Mouse (Mus musculus) spleen, postnatal 4 days (tissue): ENCODE results near the gene Ruvbl2.
"Not testable (repeated sequence)": the region's sequence is repeated elsewhere in the genome, so short reads cannot be mapped to it uniquely, and the experiment has no call there.

Source experiments
- DNase-seq, 2 experiments: peaks; one replicate each; pipeline ENCODE4 v3.0.0; 2022; ENCODE audit warnings: low spot score in 2 of 2

The Ruvbl2 gene

GRCm38 (mm10) chr7:45437521-45438276, at the start of gene Ruvbl2:
Gene Ruvbl2 (minus strand): TSS chr7:45438096.
- no peak for DNase-seq

GRCm38 (mm10) chr7:45486761-45487415, 49.0 kb upstream of the Ruvbl2 start, which contains the start of gene Gm45808:
Gene Gm45808 (minus strand): TSS chr7:45486811.
- DNase-seq, result no peak

- DNase-seq, result no peak
Measured at GRCm38 (mm10) chr7:45486158-45486557, 48.3 kb upstream of the Ruvbl2 start.

- DNase-seq, result not testable (repeated sequence)
Measured at GRCm38 (mm10) chr7:45484985-45485384, 47.1 kb upstream of the Ruvbl2 start.

GRCm38 (mm10) chr7:45482166-45482565, 44.3 kb upstream of the Ruvbl2 start:
- no peak for DNase-seq

DNA sequence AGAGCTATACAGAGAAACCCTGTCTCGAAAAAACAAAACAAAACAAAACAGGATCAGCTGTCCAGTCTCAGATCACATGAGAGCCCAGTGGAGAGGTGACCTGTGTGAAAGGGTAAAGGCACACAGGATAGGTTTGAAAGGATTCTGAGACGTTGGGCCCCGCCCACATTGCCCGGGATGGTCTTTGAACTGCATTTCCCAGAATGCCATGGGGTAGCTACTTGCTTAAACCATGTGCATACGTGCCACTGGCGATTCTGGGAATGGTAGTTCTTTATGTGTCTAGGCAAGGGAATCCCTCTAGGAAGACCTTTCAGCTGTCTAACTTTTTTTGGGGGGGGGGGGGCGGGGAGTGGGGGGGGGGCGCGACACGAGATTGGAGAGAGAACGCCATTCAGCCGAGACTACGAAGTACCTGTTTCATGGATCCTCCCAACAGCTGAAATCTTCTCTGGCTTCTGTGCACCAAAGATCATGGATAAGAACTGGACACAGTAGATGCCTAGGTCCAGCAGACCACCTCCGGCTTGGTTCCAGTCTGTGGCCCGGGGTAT, 43.6 kb upstream of the Ruvbl2 start, which contains the start of gene Tulp2:
Gene Tulp2, plus strand, starts transcription at position 504 of the 554 bp plus-strand sequence.
- peak; percentile 71 to 78 for DNase-seq

DNA sequence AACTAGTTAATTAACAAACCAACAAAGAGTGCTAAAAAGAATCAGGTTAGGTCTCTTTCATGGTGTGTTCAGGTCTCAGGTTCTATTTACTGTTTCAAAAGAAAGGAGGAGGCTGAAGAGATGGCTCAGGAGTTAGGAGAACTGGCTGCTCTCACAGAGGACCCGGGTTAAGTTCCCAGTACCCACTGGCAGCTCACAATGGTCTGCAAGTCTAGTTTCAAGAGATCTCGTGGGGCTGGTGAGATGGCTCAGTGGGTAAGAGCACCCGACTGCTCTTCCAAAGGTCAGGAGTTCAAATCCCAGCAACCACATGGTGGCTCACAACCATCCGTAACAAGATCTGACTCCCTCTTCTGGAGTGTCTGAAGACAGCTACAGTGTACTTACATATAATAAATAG, 42.4 kb upstream of the Ruvbl2 start:
- not testable (repeated sequence) for DNase-seq

DNA sequence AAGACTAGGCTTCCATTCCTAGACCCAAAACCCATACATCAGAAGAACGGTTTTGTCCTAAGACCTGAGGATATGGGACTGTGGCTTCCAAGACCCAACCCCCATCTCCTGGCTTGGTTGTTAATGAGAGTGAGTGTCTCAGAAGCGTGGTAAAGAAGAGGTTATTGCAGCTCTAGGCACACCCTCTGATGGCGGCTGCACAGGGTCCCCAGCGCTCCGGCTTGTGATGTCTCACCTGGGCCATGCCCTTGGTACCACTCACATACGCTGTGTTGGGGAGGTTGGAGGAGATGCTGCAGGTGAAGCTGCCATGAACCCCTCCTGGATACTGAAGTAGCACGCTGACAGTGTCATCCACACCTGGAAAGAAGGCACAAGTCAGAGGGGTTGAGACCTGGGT, 40.9 kb upstream of the Ruvbl2 start:
- DNase-seq, result no peak

GRCm38 (mm10) chr7:45477003-45477402, 39.1 kb upstream of the Ruvbl2 start:
- DNase-seq, result peak; percentile 64 to 79

DNA sequence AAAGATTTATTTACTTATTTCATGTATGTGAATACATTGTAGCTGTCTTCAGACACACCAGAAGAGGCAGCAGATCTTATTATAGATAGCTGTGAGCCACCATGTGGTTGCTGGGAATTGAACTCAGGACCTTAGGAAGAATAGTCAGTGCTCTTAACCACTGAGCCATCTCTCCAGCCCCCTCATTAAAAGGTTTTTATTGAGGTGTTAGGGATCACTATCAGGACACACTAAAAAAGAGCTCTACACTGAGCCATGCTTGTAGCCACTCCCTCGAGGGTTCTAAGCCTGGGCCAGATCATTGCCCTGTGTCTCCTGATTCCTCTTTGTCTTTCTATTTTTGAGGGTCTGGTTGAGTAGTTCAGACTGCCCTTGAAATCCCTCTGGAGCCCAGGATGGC, 38.6 kb upstream of the Ruvbl2 start:
- DNase-seq, result no peak

DNA sequence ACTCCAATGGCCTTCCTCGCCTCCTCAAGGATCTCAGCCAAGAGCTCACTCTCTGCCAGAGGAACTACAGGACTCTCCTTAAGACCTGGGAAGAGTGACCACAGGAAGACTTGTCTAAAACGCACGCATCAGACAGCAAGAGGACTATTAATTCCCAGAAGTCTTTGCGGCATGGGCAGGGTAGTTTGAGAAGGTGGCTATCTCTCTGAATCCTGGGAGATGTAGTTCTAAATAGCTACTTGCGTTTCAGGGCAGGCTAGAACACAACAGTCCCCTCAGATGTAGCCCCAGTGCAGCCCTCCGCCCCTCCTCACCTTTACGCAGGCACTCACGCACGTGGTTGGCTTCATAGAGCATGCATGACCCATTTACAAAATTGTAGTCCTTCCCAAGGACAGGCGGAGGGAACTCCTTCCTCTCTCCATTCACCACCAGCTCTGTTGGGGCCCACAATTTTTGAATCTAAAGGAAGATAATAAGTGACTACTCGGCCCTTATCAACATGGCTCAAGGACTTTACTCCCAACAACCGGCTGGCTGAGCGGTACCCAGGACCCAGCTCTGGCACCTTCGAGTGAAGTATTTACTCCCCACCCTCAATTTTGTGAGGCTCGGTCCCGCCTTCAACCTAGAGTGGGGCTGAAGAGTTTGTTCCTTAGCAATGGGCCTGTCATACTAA, 37.5 kb upstream of the Ruvbl2 start:
- no peak for DNase-seq

GRCm38 (mm10) chr7:45470869-45471268, 33.0 kb upstream of the Ruvbl2 start:
- peak; percentile 76 to 88 for DNase-seq

- DNase-seq, result no peak
Measured at GRCm38 (mm10) chr7:45467090-45467670, 29.3 kb upstream of the Ruvbl2 start.

DNA sequence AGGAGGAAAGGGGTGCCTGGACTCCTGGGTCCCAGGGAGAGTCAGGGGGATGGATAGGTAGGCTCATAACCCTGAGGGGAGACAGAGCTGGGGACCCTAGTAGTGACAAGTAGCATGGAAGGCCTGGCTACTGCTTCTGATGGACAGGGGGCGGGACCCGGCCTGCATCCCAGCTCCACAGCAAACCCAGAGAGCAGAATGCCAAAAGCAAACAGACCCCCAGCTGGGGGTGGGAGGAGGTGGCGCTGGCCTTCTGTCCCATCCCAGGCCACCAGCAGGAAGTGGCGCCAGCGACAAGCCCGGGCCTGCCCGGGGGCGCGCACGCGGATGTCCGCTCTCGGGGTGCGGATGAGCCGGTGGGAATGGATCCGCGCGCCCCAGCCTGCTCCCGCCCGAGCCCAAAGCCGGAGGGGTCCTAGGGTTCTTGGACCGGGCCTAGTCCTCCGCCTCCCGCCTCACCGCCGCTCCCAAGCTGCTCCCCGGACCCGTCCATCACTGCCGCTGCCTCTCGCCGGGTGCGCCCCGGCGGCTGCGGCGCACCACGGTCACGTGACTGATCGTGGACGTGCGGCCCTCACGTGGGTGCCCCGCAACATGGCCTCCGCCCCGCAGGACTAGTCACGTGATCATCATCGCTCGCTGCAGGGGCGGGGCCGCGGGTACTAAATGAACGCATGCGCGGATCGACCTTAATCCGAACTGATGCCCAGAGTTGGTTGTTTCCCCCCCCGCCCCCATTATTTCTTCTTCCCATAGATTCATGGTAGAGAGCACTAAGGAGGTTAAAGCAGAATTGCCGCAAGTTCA, 28.6 kb upstream of the Ruvbl2 start, which contains the start of gene Bax:
Gene Bax, minus strand, starts transcription at position 616 of the 807 bp plus-strand sequence.
- peak; percentile 93 to 96 for DNase-seq

- no peak for DNase-seq
Measured at GRCm38 (mm10) chr7:45465549-45465948, 27.7 kb upstream of the Ruvbl2 start.

GRCm38 (mm10) chr7:45465112-45465511, 27.2 kb upstream of the Ruvbl2 start:
- no peak for DNase-seq

DNA sequence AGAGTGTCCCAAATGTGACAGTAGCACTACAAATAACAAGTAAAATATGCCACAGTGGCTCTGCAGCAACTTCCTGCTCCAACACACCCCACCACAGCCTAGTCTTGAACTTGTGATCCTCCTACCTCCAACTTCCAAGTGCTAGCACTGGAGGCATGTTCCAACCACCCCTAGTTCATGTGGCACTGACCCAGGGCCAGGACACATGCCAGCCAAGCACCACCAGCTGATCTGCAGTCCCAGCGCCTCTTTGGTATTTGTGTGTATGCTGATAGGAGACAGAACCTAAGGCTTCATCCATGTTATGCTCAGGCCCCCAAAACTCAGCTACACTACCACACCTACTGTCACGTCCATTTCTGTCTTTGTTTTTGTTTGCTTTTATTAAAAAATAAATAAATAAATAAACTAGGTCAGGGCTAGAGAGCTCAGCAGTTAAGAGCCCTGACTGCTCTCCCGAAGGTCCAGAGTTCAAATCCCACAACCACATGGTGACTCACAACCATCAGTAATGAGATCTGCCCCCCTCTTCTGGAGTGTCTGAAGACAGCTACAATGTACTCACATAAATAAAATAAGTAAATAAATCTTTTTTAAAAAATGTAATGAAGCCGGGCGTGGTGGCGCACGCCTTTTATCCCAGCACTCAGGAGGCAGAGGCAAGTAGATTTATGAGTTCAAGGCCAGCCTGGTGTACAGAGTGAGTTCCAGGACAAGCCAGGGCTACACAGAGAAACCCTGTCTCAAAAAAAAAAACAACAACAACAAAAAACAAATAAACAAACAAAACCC, 26.3 kb upstream of the Ruvbl2 start:
- no peak for DNase-seq

DNA sequence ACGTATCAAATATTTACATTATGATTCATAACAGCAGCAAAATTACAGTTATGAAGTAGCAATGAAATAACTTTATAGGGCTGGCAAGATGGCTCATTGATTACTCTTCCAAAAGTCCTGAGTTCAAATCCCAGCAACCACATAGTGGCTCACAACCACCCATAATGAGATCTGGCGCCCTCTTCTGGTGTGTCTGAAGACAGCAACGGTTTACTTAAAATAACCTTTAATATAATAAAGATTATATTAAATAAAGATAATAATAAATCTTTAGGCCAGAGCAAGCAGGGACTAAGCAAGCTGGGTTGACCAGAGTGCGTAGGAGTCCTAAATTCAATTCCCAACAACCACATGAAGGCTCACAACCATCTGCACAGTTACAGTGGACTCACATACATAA, 25.0 kb upstream of the Ruvbl2 start:
- not testable (repeated sequence) for DNase-seq

DNA sequence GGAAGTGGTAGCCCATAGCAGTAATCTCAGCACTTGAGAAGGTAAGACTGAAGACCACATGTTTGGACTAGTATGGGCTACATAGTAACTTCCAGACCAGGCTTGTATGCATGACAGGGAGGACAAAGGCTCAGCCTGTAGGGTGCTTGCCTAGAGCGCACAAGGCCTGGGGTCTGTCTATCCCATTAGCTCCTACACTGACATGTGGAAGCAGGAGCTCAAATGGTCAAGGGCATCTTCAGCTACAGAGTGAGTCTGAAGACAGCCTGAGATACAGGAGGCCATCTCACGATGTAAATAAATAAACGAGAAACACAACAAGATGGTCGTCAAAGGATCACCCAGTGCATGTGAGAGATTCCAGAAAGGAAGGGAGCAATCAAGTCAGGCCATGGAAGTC, 24.4 kb upstream of the Ruvbl2 start:
- DNase-seq, result peak in 1 of 2 experiments; percentile 48

DNA sequence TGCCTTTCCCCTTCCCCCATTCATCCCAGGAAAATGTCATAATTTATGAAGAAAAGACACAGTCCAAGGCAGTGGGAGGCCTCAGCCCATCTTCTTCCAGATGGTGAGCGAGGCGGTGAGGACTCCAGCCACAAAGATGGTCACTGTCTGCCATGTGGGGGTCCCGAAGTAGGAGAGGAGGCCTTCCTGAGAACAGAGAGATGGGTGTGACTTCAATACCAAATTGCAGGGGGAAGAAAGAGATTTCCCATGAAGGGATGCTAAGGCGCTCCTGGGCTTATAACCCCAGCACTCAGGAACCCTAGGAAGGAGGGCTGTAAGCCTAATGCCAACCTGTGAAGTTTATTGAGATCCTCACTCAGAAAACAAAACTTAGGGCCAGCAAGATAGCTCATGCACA, 23.9 kb upstream of the Ruvbl2 start:
- peak in 1 of 2 experiments; percentile 54 for DNase-seq
